Mouse (Mus musculus): ENCODE measurements around the gene Rasal2. TPM values are rescaled to one million over a fixed set of nuclear protein-coding genes. Genes with fewer than 3 reads are reported as not detected.

Rasal2 gene
- polyA plus RNA-seq, 1 experiment from 2014 or later = 8.6 TPM

DNA sequence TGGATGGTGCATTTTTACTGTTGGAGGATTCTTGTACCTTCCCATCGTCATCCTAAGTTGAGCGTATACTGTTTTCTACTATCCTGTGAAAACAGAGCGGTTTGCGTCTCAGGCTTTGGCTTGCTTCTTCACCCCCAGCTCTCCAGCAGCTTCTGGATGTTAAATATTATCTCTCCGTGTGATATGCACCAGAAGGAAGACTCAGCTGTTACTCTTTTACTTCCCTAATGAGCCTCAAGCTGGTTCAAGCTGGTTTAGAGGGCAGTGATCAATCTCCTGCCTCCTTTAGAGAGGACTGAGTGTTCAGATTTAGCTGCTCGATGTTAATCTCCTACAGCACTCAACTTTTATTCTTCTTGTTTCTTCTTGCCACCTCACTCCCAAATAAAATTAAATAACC lies 42.5 kb upstream of the Rasal2 start:
- TF ChIP-seq EP300 (optimal IDR thresholded peaks at IDR 0.05) = no peak
- TF ChIP-seq CTCF (IDR thresholded peaks at IDR 0.05; ENCODE audit: low read depth) = no peak
- no peaks in the 10 kb centered on the region for H3K4me1 ChIP-seq (replicated peaks; ENCODE audit: control insufficient read depth, insufficient read depth)
- H3K4me3 ChIP-seq (ENCODE audit: low read depth, low read length) = no peak overlapping the region
- DNase-seq (ENCODE audit: low spot score) (no peak), ATAC-seq (ENCODE audit: low FRiP score, low TSS enrichment) (no peak)
- H3K27ac ChIP-seq (replicated peaks) = no peak overlapping the region
- no peak overlapping the region for H3K9ac ChIP-seq (ENCODE audit: low read length)
- 71% methylated on average over 6 of the region's 6 CpGs for WGBS
- no peak overlapping the region for H3K4me2 ChIP-seq (replicated peaks; ENCODE audit: low read depth)
- no peaks in the 10 kb centered on the region for H3K9me3 ChIP-seq (ENCODE audit: control insufficient read depth, low read length)
- H3K27me3 ChIP-seq (ENCODE audit: control insufficient read depth, insufficient read depth, low read length) = no peaks in the 10 kb centered on the region
- no peaks in the 10 kb centered on the region for H3K36me3 ChIP-seq (ENCODE audit: control insufficient read depth, insufficient read depth, low read length)

DNA sequence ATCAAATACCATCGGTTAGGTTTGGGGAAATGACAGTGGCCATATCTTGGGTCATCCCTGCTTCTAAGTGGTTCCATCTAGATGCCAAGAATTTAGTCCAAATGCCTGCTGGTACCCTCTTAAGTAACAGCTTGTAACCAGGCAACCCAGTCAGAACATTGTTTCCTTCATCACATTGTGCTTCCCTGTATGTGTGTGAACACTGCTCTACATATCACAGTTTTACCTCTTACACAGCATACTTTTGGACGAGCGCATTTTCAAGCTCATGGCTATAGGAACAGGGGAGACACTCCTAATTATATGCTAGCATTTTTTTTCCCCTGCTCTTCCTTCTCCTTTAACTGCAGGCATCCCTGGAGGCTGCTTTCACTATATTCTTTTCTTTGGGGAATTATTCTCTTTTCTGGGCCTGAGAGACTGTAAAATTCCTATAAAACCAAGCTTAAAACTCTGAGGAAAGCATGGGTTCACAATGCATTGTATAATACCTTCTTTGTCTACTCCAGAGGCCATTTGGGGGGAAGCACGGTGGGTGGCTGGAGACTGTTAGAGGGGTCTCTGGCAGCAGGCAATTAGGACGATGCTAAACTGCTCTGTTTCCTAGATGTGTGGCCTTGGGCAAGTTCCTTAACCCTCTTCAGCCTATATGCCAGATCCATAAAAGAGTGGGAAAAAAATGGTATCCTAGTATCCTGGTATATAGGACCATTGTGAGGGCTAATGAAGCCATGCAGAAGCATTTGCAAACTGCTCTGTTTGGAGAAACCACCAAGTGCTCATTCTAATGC lies 40.6 kb upstream of the Rasal2 start:
- Histone ChIP-seq H3K4me1 (replicated peaks; ENCODE audit: control insufficient read depth, insufficient read depth) (peaks cover 3% of the 10 kb centered on the region; the same call in 1 of the 2 replicates), H3K36me3 (ENCODE audit: control insufficient read depth, insufficient read depth, low read length) (no peaks in the 10 kb centered on the region), H3K9ac (ENCODE audit: low read length) (no peak overlapping the region), H3K9me3 (ENCODE audit: control insufficient read depth, low read length) (no peaks in the 10 kb centered on the region), H3K27ac (replicated peaks) (no peak overlapping the region), H3K4me3 (ENCODE audit: low read depth, low read length) (no peak overlapping the region), H3K4me2 (replicated peaks; ENCODE audit: low read depth) (no peak overlapping the region), H3K27me3 (ENCODE audit: control insufficient read depth, insufficient read depth, low read length) (no peaks in the 10 kb centered on the region)
- DNase-seq (ENCODE audit: low spot score) (no peak), ATAC-seq (ENCODE audit: low FRiP score, low TSS enrichment) (no peak)
- WGBS = 79% methylated on average over 5 of the region's 5 CpGs
- TF ChIP-seq CTCF (IDR thresholded peaks at IDR 0.05; ENCODE audit: low read depth) (no peak), EP300 (optimal IDR thresholded peaks at IDR 0.05) (no peak)

GRCm38 (mm10) chr1:157452284-157452683 lies 39.9 kb upstream of the Rasal2 start:
- no peak for TF ChIP-seq EP300 (optimal IDR thresholded peaks at IDR 0.05)
- no peak for TF ChIP-seq CTCF (IDR thresholded peaks at IDR 0.05; ENCODE audit: low read depth)
- Histone ChIP-seq H3K36me3 (ENCODE audit: control insufficient read depth, insufficient read depth, low read length) (no peaks in the 10 kb centered on the region), H3K27me3 (ENCODE audit: control insufficient read depth, insufficient read depth, low read length) (no peaks in the 10 kb centered on the region), H3K4me2 (replicated peaks; ENCODE audit: low read depth) (no peak overlapping the region), H3K9me3 (ENCODE audit: control insufficient read depth, low read length) (no peaks in the 10 kb centered on the region), H3K27ac (replicated peaks) (no peak overlapping the region), H3K4me3 (ENCODE audit: low read depth, low read length) (no peak overlapping the region), H3K9ac (ENCODE audit: low read length) (no peak overlapping the region), H3K4me1 (replicated peaks; ENCODE audit: control insufficient read depth, insufficient read depth) (peaks cover 3% of the 10 kb centered on the region; the same call in 1 of the 2 replicates)
- DNase-seq (ENCODE audit: low spot score) (no peak), ATAC-seq (ENCODE audit: low FRiP score, low TSS enrichment) (no peak)
- 77% methylated on average over 3 of the region's 3 CpGs for WGBS

- ATAC-seq (ENCODE audit: low FRiP score, low TSS enrichment) = 0 out of 2 replicates have a peak, but pooled peaks have one; percentile 35
- H3K27ac ChIP-seq (replicated peaks) = no peak overlapping the region
- H3K9me3 ChIP-seq (ENCODE audit: control insufficient read depth, low read length) = no peaks in the 10 kb centered on the region
- TF ChIP-seq EP300 (optimal IDR thresholded peaks at IDR 0.05) (no peak), CTCF (IDR thresholded peaks at IDR 0.05; ENCODE audit: low read depth) (no peak)
- no peak for DNase-seq (ENCODE audit: low spot score)
- WGBS = 20% methylated on average over 21 of the region's 21 CpGs
- H3K4me3 ChIP-seq (ENCODE audit: low read depth, low read length) = peak overlapping the region; percentile 25; the same call in 1 of the 2 replicates
- H3K27me3 ChIP-seq (ENCODE audit: control insufficient read depth, insufficient read depth, low read length) = no peaks in the 10 kb centered on the region
- 0 out of 2 replicates have a peak overlapping the region, but pooled peaks have one; percentile 3 for H3K9ac ChIP-seq (ENCODE audit: low read length)
- H3K4me1 ChIP-seq (replicated peaks; ENCODE audit: control insufficient read depth, insufficient read depth) = peaks cover 3% of the 10 kb centered on the region; the same call in 1 of the 2 replicates
- H3K36me3 ChIP-seq (ENCODE audit: control insufficient read depth, insufficient read depth, low read length) = no peaks in the 10 kb centered on the region
- H3K4me2 ChIP-seq (replicated peaks; ENCODE audit: low read depth) = peak overlapping the region; percentile 52
Measured at GRCm38 (mm10) chr1:157449981-157450636, 37.7 kb upstream of the Rasal2 start.

DNA sequence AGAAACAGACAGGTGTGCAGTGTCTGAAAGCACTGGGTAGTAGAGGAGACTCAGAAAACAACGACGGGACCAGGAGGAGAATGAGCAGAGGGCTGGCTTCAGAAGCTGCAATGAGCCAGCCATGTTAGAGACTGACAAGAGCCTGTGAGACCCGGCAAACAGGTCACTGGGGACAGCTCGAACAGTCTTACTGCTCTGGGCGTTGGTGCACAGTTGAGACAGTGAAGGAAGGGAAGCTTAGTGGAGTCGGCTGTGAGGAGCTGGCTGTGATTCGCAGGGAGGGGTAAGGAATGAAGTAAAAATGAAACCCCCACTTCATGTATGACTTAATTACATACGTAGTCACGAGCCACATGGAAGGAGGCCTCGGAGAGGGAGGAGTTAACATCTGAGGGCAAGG lies 37.1 kb upstream of the Rasal2 start:
- ATAC-seq (ENCODE audit: low FRiP score, low TSS enrichment) = no peak
- DNase-seq (ENCODE audit: low spot score) = no peak
- H3K36me3 ChIP-seq (ENCODE audit: control insufficient read depth, insufficient read depth, low read length) = no peaks in the 10 kb centered on the region
- H3K4me3 ChIP-seq (ENCODE audit: low read depth, low read length) = peak overlapping the region; percentile 25; the same call in 1 of the 2 replicates
- no peak overlapping the region for H3K9ac ChIP-seq (ENCODE audit: low read length)
- peaks cover 3% of the 10 kb centered on the region; the same call in 1 of the 2 replicates for H3K4me1 ChIP-seq (replicated peaks; ENCODE audit: control insufficient read depth, insufficient read depth)
- H3K4me2 ChIP-seq (replicated peaks; ENCODE audit: low read depth) = peak overlapping the region; percentile 52
- TF ChIP-seq EP300 (optimal IDR thresholded peaks at IDR 0.05) = no peak
- TF ChIP-seq CTCF (IDR thresholded peaks at IDR 0.05; ENCODE audit: low read depth) = no peak
- H3K27ac ChIP-seq (replicated peaks) = no peak overlapping the region
- no peaks in the 10 kb centered on the region for H3K27me3 ChIP-seq (ENCODE audit: control insufficient read depth, insufficient read depth, low read length)
- H3K9me3 ChIP-seq (ENCODE audit: control insufficient read depth, low read length) = no peaks in the 10 kb centered on the region
- 19% methylated on average over 10 of the region's 10 CpGs for WGBS

DNA sequence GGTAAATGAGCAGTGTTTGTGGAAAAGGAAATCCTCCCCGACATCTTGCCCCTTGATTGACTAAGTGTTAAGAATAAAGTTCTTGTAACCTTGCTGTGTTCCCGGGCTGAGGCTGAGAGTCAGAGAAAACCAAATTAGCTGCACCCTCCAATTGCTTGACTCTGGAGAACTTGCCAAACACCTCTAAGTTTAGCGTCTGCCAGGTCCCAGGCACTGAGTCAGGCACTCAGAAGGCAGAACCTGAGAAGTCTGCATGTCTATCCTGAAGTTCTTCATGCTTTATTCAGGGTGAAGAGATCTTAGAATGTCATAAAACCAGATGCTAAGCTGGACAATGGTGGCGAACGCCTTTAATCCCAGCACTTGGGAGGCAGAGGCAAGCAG lies 36.4 kb upstream of the Rasal2 start:
- DNase-seq (ENCODE audit: low spot score) = no peak
- H3K4me1 ChIP-seq (replicated peaks; ENCODE audit: control insufficient read depth, insufficient read depth) = peaks cover 3% of the 10 kb centered on the region; the same call in 1 of the 2 replicates
- WGBS = 62% methylated on average over 5 of the region's 5 CpGs
- H3K36me3 ChIP-seq (ENCODE audit: control insufficient read depth, insufficient read depth, low read length) = no peaks in the 10 kb centered on the region
- no peak overlapping the region for H3K27ac ChIP-seq (replicated peaks)
- TF ChIP-seq CTCF (IDR thresholded peaks at IDR 0.05; ENCODE audit: low read depth) (no peak), EP300 (optimal IDR thresholded peaks at IDR 0.05) (no peak)
- no peak for ATAC-seq (ENCODE audit: low FRiP score, low TSS enrichment)
- H3K4me3 ChIP-seq (ENCODE audit: low read depth, low read length) = no peak overlapping the region
- H3K9ac ChIP-seq (ENCODE audit: low read length) = no peak overlapping the region
- H3K27me3 ChIP-seq (ENCODE audit: control insufficient read depth, insufficient read depth, low read length) = no peaks in the 10 kb centered on the region
- no peak overlapping the region for H3K4me2 ChIP-seq (replicated peaks; ENCODE audit: low read depth)
- H3K9me3 ChIP-seq (ENCODE audit: control insufficient read depth, low read length) = no peaks in the 10 kb centered on the region

Data from stomach, postnatal 0 days (tissue).